Mouse (Mus musculus) kidney, postnatal 0 days (tissue): Measurements from ENCODE around the gene Yy2. TPM values are rescaled to one million over a fixed set of nuclear protein-coding genes. Genes with fewer than 3 reads are reported as not detected.
A peak's percentile ranks its signal among the peaks of the same experiment; 100 is the strongest.

Experiments used
- ATAC-seq: fragments of 200-750 bp; cut with Nextera tagmentation; replicated peaks from 2 replicates; pipeline ENCODE4 v1.8.0; 2017; ENCODE audit warnings: low read depth, moderate number of reproducible peaks, moderate TSS enrichment, moderate library complexity; ENCODE audit not compliant: low FRiP score
- DNase-seq: peaks from one replicate; pipeline ENCODE4 v3.0.0-alpha.2; 2016; ENCODE audit warnings: low spot score
- H3K27ac ChIP-seq: fragments of 300-500 bp; sonication (generic); 2 replicates; pipeline ENCODE4 v1.5.1; 2014; ENCODE audit warnings: mild to moderate bottlenecking
- H3K27me3 ChIP-seq: fragments of 300-500 bp; sonication (generic); 2 replicates; pipeline ENCODE4 v1.6.1; 2014; ENCODE audit warnings: low read length, mixed read lengths; ENCODE audit not compliant: insufficient read depth
- H3K36me3 ChIP-seq: fragments of 300-500 bp; sonication (generic); 2 replicates; pipeline ENCODE4 v1.6.1; 2014; ENCODE audit warnings: low read length, mixed read lengths; ENCODE audit not compliant: insufficient read depth
- H3K4me1 ChIP-seq: fragments of 300-500 bp; sonication (generic); replicated peaks from 2 replicates; pipeline ENCODE4 v1.6.1; 2014; ENCODE audit warnings: antibody characterized with exemption, low read length, mixed read lengths; ENCODE audit not compliant: insufficient read depth
- H3K4me2 ChIP-seq: fragments of 300-500 bp; sonication (generic); 2 replicates; pipeline ENCODE4 v1.6.1; 2014; ENCODE audit warnings: mild to moderate bottlenecking, low read length, moderate library complexity, mixed read lengths
- H3K4me3 ChIP-seq: fragments of 300-500 bp; sonication (generic); replicated peaks from 2 replicates; pipeline ENCODE4 v1.5.1; 2014; ENCODE audit warnings: low read depth, low read length
- H3K9ac ChIP-seq: fragments of 300-500 bp; sonication (generic); 2 replicates; pipeline ENCODE4 v1.6.1; 2014; ENCODE audit warnings: low read depth, low read length
- H3K9me3 ChIP-seq: fragments of 300-500 bp; sonication (generic); replicated peaks from 2 replicates; pipeline ENCODE4 v1.6.1; 2016; ENCODE audit warnings: low read length, inconsistent platforms, mixed read lengths
- CTCF ChIP-seq: IDR thresholded peaks from 2 replicates; pipeline ENCODE4 v1.5.1; 2016; ENCODE audit warnings: antibody characterized with exemption, low read depth, mild to moderate bottlenecking, moderate library complexity
- WGBS: fragments of 180-500 bp; shearing (Covaris S2); extraction: QIAGEN DNeasy Blood & Tissue Kit; methylation state at CpG from one replicate; pipeline ENCODE4 v1.1.7; 2014; 5-methylcytosine and 5-hydroxymethylcytosine counted together
- polyA plus RNA-seq: library from polyadenylated mRNA; unstranded; fragments of >200 nt; fragmentation: Nextera tagmentation; extraction: Ambion mirVana; gene quantifications from 2 replicates; pipeline ENCODE4 v1.2.1, GENCODE M21; 2015

Yy2 gene
- polyA plus RNA-seq, 1 experiment from 2014 or later = 2.6 TPM

- Histone ChIP-seq H3K9ac (no peak overlapping the region), H3K4me2 (no peak overlapping the region), H3K4me1 (no peaks in the 10 kb centered on the region), H3K27me3 (no peaks in the 10 kb centered on the region), H3K9me3 (no peaks in the 10 kb centered on the region), H3K36me3 (no peaks in the 10 kb centered on the region), H3K27ac (no peak overlapping the region), H3K4me3 (no peak overlapping the region)
- 35% methylated on average over 3 of the region's 3 CpGs for WGBS
- ATAC-seq = peak; percentile 90
- peak; percentile 3 for DNase-seq
- no peak for TF ChIP-seq CTCF
These were observed 21.7 kb downstream of the Yy2 start for GRCm38 (mm10) chrX:157547082-157547481.

Other genes starting within 250 kb of the Yy2 start
- 0.66 and 0.99 TPM in 2 replicates for gene Phex, start 153.7 kb downstream of the Yy2 start, polyA plus RNA-seq
- gene Sms, start 76.7 kb downstream of the Yy2 start, polyA plus RNA-seq = 66.4 and 75.0 TPM in 2 replicates
- gene Mbtps2, start 29.7 kb upstream of the Yy2 start, polyA plus RNA-seq = 14.2 and 16.8 TPM in 2 replicates
- gene Smpx, start 129.9 kb upstream of the Yy2 start, polyA plus RNA-seq = 11.6 and 12.6 TPM in 2 replicates
- gene Klhl34, start 249.4 kb upstream of the Yy2 start, polyA plus RNA-seq = 0.09 and 0.27 TPM in 2 replicates